Mouse (Mus musculus) heart, embryonic 10.5 days (tissue): ENCODE data around the gene Gng8. TPM values are rescaled to one million over a fixed set of nuclear protein-coding genes. Genes with fewer than 3 reads are reported as not detected.

Experiments
- DNase-seq: peaks from one replicate; pipeline ENCODE4 v3.0.0-alpha.2; 2017; ENCODE audit warnings: low spot score
- H3K27ac ChIP-seq: fragments of 300-500 bp; sonication (generic); 2 replicates; pipeline ENCODE4 v1.5.1; 2016; ENCODE audit warnings: mild to moderate bottlenecking
- H3K27me3 ChIP-seq: fragments of 300-500 bp; sonication (generic); 2 replicates; pipeline ENCODE4 v1.6.1; 2016; ENCODE audit warnings: mild to moderate bottlenecking; ENCODE audit not compliant: poor library complexity, insufficient read depth, severe bottlenecking
- H3K36me3 ChIP-seq: fragments of 300-500 bp; sonication (generic); 2 replicates; pipeline ENCODE4 v1.6.1; 2016; ENCODE audit warnings: mild to moderate bottlenecking, moderate library complexity
- H3K4me1 ChIP-seq: fragments of 300-500 bp; sonication (generic); 2 replicates; pipeline ENCODE4 v1.6.1; 2016; ENCODE audit warnings: mild to moderate bottlenecking
- H3K4me3 ChIP-seq: fragments of 300-500 bp; sonication (generic); 2 replicates; pipeline ENCODE4 v1.5.1; 2016; ENCODE audit warnings: mild to moderate bottlenecking, moderate library complexity
- H3K9me3 ChIP-seq: fragments of 300-500 bp; sonication (generic); 2 replicates; pipeline ENCODE4 v1.6.1; 2016; ENCODE audit warnings: mild to moderate bottlenecking, moderate library complexity
- WGBS: fragments of 180-500 bp; shearing (Covaris S2); methylation state at CpG from one replicate; pipeline ENCODE4 v1.1.7; 2016; 5-methylcytosine and 5-hydroxymethylcytosine counted together
- polyA plus RNA-seq: library from polyadenylated mRNA; unstranded; fragments of >200 nt; fragmentation: Nextera tagmentation; extraction: Ambion mirVana; gene quantifications from 2 replicates; pipeline ENCODE4 v1.2.1, GENCODE M21; 2016

Gene Gng8
- 3.0 and 6.3 TPM in 2 replicates for polyA plus RNA-seq

- under 1% methylated on average over 30 of the region's 30 CpGs for WGBS
- DNase-seq, result peak; percentile 95
- H3K4me1 ChIP-seq, result peaks cover 55% of the 10 kb centered on the region
- H3K9me3 ChIP-seq, result no peaks in the 10 kb centered on the region
- peaks cover 27% of the 10 kb centered on the region for H3K36me3 ChIP-seq
- H3K27me3 ChIP-seq, result peaks cover 34% of the 10 kb centered on the region
- H3K27ac ChIP-seq, result peak within 1 kb of the TSS; percentile 77
- H3K4me3 ChIP-seq, result peak within 1 kb of the TSS; percentile 54
Observed at GRCm38 (mm10) chr7:16891641-16892351, at the start of gene Gng8. Gene Gng8 (plus strand): TSS chr7:16891786.

GRCm38 (mm10) chr7:16842645-16843063 lies 48.9 kb upstream of the Gng8 start, which contains the start of gene Prkd2:
Gene Prkd2 (plus strand): TSS chr7:16842902.
- WGBS, result 1% methylated on average over 32 of the region's 32 CpGs
- Histone ChIP-seq H3K27me3 (0 out of 2 replicates have a peak, but pooled peaks cover 3% of the 10 kb centered on the region), H3K27ac (peak within 1 kb of the TSS; percentile 86), H3K4me1 (peaks cover 44% of the 10 kb centered on the region), H3K4me3 (peak within 1 kb of the TSS; percentile 73), H3K36me3 (peaks cover 54% of the 10 kb centered on the region), H3K9me3 (no peaks in the 10 kb centered on the region)
- DNase-seq, result peak; percentile 95

DNA sequence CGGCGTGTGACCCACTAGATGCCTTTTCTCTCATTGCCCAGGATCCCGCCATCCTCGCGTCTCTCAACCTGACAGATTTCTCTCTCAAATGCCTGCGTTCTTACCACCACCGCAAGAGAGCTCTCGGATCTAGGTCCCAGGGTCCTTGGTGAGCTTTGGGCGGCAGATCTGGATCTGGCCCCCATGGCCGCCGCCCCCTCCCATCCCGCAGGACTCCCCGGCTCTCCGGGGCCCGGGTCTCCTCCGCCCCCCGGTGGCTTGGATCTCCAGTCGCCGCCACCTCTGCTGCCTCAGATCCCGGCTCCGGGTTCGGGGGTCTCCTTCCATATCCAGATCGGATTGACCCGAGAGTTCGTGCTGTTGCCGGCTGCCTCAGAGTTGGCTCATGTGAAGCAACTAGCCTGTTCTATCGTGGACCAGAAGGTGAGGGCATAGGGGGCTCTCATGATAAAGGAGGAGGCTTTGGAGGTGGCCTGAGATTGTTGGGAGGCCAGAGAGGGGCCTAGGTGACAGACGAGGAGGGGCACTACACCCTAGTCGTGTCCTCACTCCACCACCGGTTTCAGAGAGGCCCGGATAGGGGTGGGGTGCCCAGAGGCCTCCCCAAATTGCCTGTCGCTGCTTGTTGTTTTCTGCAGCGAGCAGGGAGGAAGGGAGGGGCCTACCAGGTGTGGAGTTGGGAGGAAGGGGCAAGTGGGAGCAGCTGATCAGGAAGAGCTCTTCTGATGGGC lies 48.0 kb upstream of the Gng8 start:
- 0 out of 2 replicates have a peak, but pooled peaks cover 3% of the 10 kb centered on the region for H3K27me3 ChIP-seq
- H3K4me3 ChIP-seq, result peak overlapping the region; percentile 73
- peak overlapping the region; percentile 86 for H3K27ac ChIP-seq
- H3K9me3 ChIP-seq, result no peaks in the 10 kb centered on the region
- DNase-seq, result no peak
- H3K36me3 ChIP-seq, result peaks cover 50% of the 10 kb centered on the region
- 3% methylated on average over 33 of the region's 33 CpGs for WGBS
- peaks cover 44% of the 10 kb centered on the region for H3K4me1 ChIP-seq

DNA sequence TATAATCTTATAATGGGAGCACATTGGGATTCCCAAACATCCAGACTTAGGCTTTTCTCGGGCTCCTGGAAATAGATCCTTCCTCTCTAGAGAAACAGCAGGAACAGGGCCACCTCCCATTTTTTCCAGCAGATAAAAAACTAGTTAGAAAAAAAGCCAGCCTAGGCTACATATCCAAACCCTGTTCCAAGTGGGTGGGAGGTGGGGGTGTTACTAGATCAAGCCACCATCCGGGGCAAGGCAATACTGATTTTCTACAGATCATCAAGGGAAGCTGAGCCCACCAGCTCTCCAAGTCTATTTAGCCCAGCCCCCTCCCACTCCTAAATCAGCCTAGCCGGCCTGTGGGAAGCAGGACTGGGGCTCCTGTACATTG lies 46.9 kb upstream of the Gng8 start:
- peaks cover 50% of the 10 kb centered on the region for H3K36me3 ChIP-seq
- peak overlapping the region; percentile 73 for H3K4me3 ChIP-seq
- WGBS, result 48% methylated on average over 3 of the region's 3 CpGs
- no peak for DNase-seq
- H3K27ac ChIP-seq, result peak overlapping the region; percentile 79
- 0 out of 2 replicates have a peak, but pooled peaks cover 3% of the 10 kb centered on the region for H3K27me3 ChIP-seq
- peaks cover 44% of the 10 kb centered on the region for H3K4me1 ChIP-seq
- no peaks in the 10 kb centered on the region for H3K9me3 ChIP-seq

- peaks cover 44% of the 10 kb centered on the region for H3K4me1 ChIP-seq
- WGBS, result 33% methylated on average over 14 of the region's 14 CpGs
Observed at GRCm38 (mm10) chr7:16845072-16845819, 46.3 kb upstream of the Gng8 start.

GRCm38 (mm10) chr7:16845820-16846167 lies 45.8 kb upstream of the Gng8 start:
- Histone ChIP-seq H3K4me3 (peak overlapping the region; percentile 73), H3K27ac (peak overlapping the region; percentile 79; the same call in 1 of the 2 replicates), H3K27me3 (0 out of 2 replicates have a peak, but pooled peaks cover 3% of the 10 kb centered on the region), H3K9me3 (no peaks in the 10 kb centered on the region), H3K4me1 (peaks cover 44% of the 10 kb centered on the region), H3K36me3 (peaks cover 50% of the 10 kb centered on the region)
- 28% methylated on average over 10 of the region's 10 CpGs for WGBS
- no peak for DNase-seq

More at GRCm38 (mm10) chr7:16845072-16845819, 46.3 kb upstream of the Gng8 start:
- H3K27ac ChIP-seq, result peak overlapping the region; percentile 79
- H3K4me3 ChIP-seq, result peak overlapping the region; percentile 73
- H3K36me3 ChIP-seq, result peaks cover 50% of the 10 kb centered on the region
- no peaks in the 10 kb centered on the region for H3K9me3 ChIP-seq
- H3K27me3 ChIP-seq, result 0 out of 2 replicates have a peak, but pooled peaks cover 3% of the 10 kb centered on the region
- no peak for DNase-seq

- 89% methylated on average over 5 of the region's 5 CpGs for WGBS
Observed at GRCm38 (mm10) chr7:16846775-16847174, 44.8 kb upstream of the Gng8 start.

GRCm38 (mm10) chr7:16847507-16847906 lies 44.1 kb upstream of the Gng8 start:
- Histone ChIP-seq H3K9me3 (no peaks in the 10 kb centered on the region), H3K4me1 (peaks cover 27% of the 10 kb centered on the region), H3K4me3 (no peak overlapping the region), H3K36me3 (peaks cover 53% of the 10 kb centered on the region), H3K27me3 (0 out of 2 replicates have a peak, but pooled peaks cover 3% of the 10 kb centered on the region), H3K27ac (no peak overlapping the region)
- WGBS, result 84% methylated on average over 19 of the region's 19 CpGs
- DNase-seq, result no peak

More at GRCm38 (mm10) chr7:16846775-16847174, 44.8 kb upstream of the Gng8 start:
- Histone ChIP-seq H3K4me3 (no peak overlapping the region), H3K9me3 (no peaks in the 10 kb centered on the region), H3K36me3 (peaks cover 48% of the 10 kb centered on the region), H3K27ac (no peak overlapping the region), H3K4me1 (peaks cover 34% of the 10 kb centered on the region), H3K27me3 (0 out of 2 replicates have a peak, but pooled peaks cover 3% of the 10 kb centered on the region)
- no peak for DNase-seq

DNA sequence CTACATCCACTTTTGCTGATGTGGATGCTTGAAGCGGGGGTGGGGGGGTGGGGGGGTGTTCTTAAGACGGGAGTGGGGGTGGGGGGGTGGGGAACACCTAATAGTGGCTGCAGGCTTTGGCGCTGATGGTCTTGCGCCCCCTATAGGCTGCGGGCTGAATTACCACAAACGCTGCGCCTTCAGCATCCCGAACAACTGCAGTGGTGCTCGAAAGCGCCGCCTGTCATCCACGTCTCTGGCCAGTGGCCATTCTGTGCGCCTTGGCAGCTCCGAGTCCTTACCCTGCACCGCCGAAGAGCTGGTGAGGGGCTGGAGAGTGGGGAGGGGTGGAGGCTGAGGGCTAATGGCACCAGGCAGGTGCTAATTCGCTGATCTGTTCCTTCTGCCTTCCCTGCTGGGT lies 43.0 kb upstream of the Gng8 start:
- H3K4me3 ChIP-seq, result no peak overlapping the region
- DNase-seq, result no peak
- H3K27ac ChIP-seq, result no peak overlapping the region
- H3K27me3 ChIP-seq, result 0 out of 2 replicates have a peak, but pooled peaks cover 3% of the 10 kb centered on the region
- H3K36me3 ChIP-seq, result peaks cover 61% of the 10 kb centered on the region
- 31% methylated on average over 17 of the region's 17 CpGs for WGBS
- H3K9me3 ChIP-seq, result no peaks in the 10 kb centered on the region
- H3K4me1 ChIP-seq, result peaks cover 22% of the 10 kb centered on the region

DNA sequence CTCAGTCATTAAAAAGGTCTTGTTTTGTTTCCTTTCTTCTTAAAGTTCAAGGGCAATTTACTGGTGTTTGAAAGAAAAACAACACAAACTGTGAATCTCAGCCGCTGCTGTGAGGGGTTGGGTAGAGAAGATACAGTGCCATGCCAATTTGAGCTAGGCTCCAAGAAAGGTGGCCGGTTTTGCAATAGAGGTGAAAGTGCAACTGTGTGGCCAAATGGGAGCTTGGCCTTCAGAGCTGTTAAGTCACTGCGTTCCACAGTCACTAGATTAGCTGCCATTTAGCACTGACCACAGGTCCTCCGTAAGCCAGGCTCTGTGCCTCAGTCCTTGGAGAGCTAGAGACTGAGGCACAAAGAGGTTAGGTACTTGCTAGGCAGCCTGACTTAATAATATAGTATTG lies 40.0 kb upstream of the Gng8 start:
- H3K36me3 ChIP-seq, result peaks cover 85% of the 10 kb centered on the region
- WGBS, result 85% methylated on average over 4 of the region's 4 CpGs
- no peaks in the 10 kb centered on the region for H3K9me3 ChIP-seq

GRCm38 (mm10) chr7:16853302-16853831 lies 38.2 kb upstream of the Gng8 start:
- peaks cover 92% of the 10 kb centered on the region for H3K36me3 ChIP-seq
- no peak overlapping the region for H3K4me3 ChIP-seq
- H3K9me3 ChIP-seq, result no peaks in the 10 kb centered on the region
- H3K4me1 ChIP-seq, result 0 out of 2 replicates have a peak, but pooled peaks cover 5% of the 10 kb centered on the region
- no peaks in the 10 kb centered on the region for H3K27me3 ChIP-seq
- DNase-seq, result no peak
- H3K27ac ChIP-seq, result no peak overlapping the region
- WGBS, result 83% methylated on average over 14 of the region's 14 CpGs

More for the DNA sequence above, 40.0 kb upstream of the Gng8 start:
- H3K4me3 ChIP-seq, result no peak overlapping the region
- H3K4me1 ChIP-seq, result no peaks in the 10 kb centered on the region
- no peak for DNase-seq
- no peak overlapping the region for H3K27ac ChIP-seq
- no peaks in the 10 kb centered on the region for H3K27me3 ChIP-seq

GRCm38 (mm10) chr7:16858336-16858735 lies 33.2 kb upstream of the Gng8 start:
- H3K9me3 ChIP-seq, result no peaks in the 10 kb centered on the region
- H3K4me1 ChIP-seq, result 0 out of 2 replicates have a peak, but pooled peaks cover 5% of the 10 kb centered on the region
- no peak for DNase-seq
- no peaks in the 10 kb centered on the region for H3K27me3 ChIP-seq
- WGBS, result 30% methylated on average over 17 of the region's 17 CpGs
- H3K36me3 ChIP-seq, result peaks cover 76% of the 10 kb centered on the region
- H3K4me3 ChIP-seq, result no peak overlapping the region
- H3K27ac ChIP-seq, result no peak overlapping the region
